Mouse (Mus musculus) hematopoietic stem cell, adult 5-6 weeks (primary cell): ENCODE measurements around the gene Atg14. TPM values are rescaled to one million over a fixed set of nuclear protein-coding genes. Genes with fewer than 3 reads are reported as not detected.

Source experiments
- total RNA-seq: library from RNA; stranded (forward); fragments of 172-1452, 232-1000 nt; gene quantifications from 2 replicates; pipeline ENCODE4 v1.2.3, GENCODE M21; 2017

Gene Atg14
- total RNA-seq, 1 experiment from 2014 or later, result 27.1 TPM

Other genes starting within 250 kb of the Atg14 start
- gene Lgals3, start 202.9 kb downstream of the Atg14 start, total RNA-seq, result 4.8 and 30.8 TPM in 2 replicates
- 41.5 and 60.2 TPM in 2 replicates for gene Dlgap5, start 152.2 kb downstream of the Atg14 start, total RNA-seq
- gene Fbxo34, start 120.2 kb downstream of the Atg14 start, total RNA-seq, result 21.3 and 28.6 TPM in 2 replicates
- gene Ktn1, start 77.8 kb upstream of the Atg14 start, total RNA-seq, result 104 and 115 TPM in 2 replicates